In the genomic region with DNA sequence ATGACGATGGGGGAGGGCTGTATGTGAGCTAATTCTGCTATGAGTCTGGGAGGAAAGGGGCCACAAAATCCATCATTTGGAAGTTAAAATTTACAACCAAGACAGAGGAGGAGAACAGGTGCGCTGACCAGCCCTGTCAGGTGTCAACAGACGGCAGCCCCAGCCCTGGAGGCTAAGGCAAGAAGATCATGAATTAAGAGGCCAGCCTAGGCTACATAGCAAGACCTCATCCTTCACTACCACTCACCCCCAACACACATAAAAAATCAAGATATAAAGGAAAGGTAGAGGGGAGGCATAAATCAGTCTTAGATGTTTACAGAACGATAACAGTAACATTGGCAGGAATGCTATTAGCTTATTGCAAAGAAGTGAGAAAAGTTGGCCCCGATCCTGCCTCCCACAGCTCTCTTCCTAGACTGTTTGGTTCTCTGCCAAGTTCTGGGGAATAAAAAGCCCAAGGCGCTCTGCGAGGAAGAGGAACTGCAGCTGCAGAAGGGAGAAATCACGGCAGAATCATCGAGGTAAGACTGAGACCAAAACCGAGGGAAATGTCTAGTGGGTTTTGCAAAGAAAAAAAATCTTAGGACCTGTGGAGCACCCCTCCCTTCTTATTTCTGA, we compare ENCODE assay signal across 9 mouse cellular contexts. TPM values are rescaled to one million over a fixed set of nuclear protein-coding genes. Genes with fewer than 3 reads are reported as not detected.
DNase-seq lines count a peak whose midpoint lies in the region; ATAC-seq and TF ChIP-seq lines count a peak whose summit lies in the region.
"Had no signal": no experiment of that assay in that cellular context is flagged by ENCODE, and none has a peak within 500 bp of the region (broad histone marks: within the 10 kb centered on the region; RNA-seq: fewer than 3 reads in every experiment).

TSS of gene Il33 (plus strand) at position 477 of the 621 bp plus-strand sequence.

- H3K27me3 ChIP-seq in hindbrain, postnatal 0 days (ENCODE audit: insufficient read depth, low read length) = no peaks in the 10 kb centered on the region
- H3K27me3 ChIP-seq in hindbrain, embryonic 13.5 days = no peaks in the 10 kb centered on the region
- H3K27me3 ChIP-seq in heart, embryonic 11.5 days (ENCODE audit: control insufficient read depth, insufficient read depth, low read length) = no peaks in the 10 kb centered on the region
- no peaks in the 10 kb centered on the region for H3K27me3 ChIP-seq in lung, embryonic 15.5 days
- H3K27me3 ChIP-seq in stomach, embryonic 15.5 days (replicated peaks) = no peaks in the 10 kb centered on the region

- ATAC-seq in hindbrain, postnatal 0 days = 0 out of 2 replicates have a peak, but pooled peaks have one; percentile 43
- ATAC-seq in hindbrain, embryonic 13.5 days (ENCODE audit: low FRiP score) = no peak
- ATAC-seq in heart, embryonic 11.5 days (replicated peaks; ENCODE audit: insufficient number of reproducible peaks, low FRiP score, low TSS enrichment) = no peak
- peak; percentile 28; the same call in 1 of the 2 replicates for ATAC-seq in lung, embryonic 15.5 days (ENCODE audit: borderline replicate concordance, extremely low read depth, low FRiP score, low TSS enrichment)
- peak; percentile 41; the same call in 1 of the 2 replicates for ATAC-seq in stomach, embryonic 15.5 days (ENCODE audit: insufficient read depth, low FRiP score, low read depth)

- H3K4me2 ChIP-seq in hindbrain, postnatal 0 days (ENCODE audit: low read depth, low read length) = peak within 1 kb of the TSS; percentile 36
- no peak within 1 kb of the TSS for H3K4me2 ChIP-seq in hindbrain, embryonic 13.5 days
- peak within 1 kb of the TSS; percentile 27 for H3K4me2 ChIP-seq in heart, embryonic 11.5 days
- peak within 1 kb of the TSS; percentile 33; the same call in 1 of the 2 replicates for H3K4me2 ChIP-seq in lung, embryonic 15.5 days
- H3K4me2 ChIP-seq in stomach, embryonic 15.5 days = peak within 1 kb of the TSS; percentile 39

- H3K36me3 ChIP-seq in hindbrain, postnatal 0 days (ENCODE audit: insufficient read depth, low read length) = no peaks in the 10 kb centered on the region
- H3K36me3 ChIP-seq in hindbrain, embryonic 13.5 days = no peaks in the 10 kb centered on the region
- H3K36me3 ChIP-seq in heart, embryonic 11.5 days (ENCODE audit: control insufficient read depth, insufficient read depth, low read length) = no peaks in the 10 kb centered on the region
- H3K36me3 ChIP-seq in lung, embryonic 15.5 days = no peaks in the 10 kb centered on the region
- H3K36me3 ChIP-seq in stomach, embryonic 15.5 days = no peaks in the 10 kb centered on the region

- H3K27ac ChIP-seq in hindbrain, postnatal 0 days = no peak within 1 kb of the TSS
- no peak within 1 kb of the TSS for H3K27ac ChIP-seq in hindbrain, embryonic 13.5 days
- H3K27ac ChIP-seq in heart, embryonic 11.5 days (ENCODE audit: low read depth, low read length) = no peak within 1 kb of the TSS
- no peak within 1 kb of the TSS for H3K27ac ChIP-seq in lung, embryonic 15.5 days
- peak within 1 kb of the TSS; percentile 59 for H3K27ac ChIP-seq in stomach, embryonic 15.5 days

- H3K4me3 ChIP-seq in hindbrain, postnatal 0 days (ENCODE audit: low read length) = peak within 1 kb of the TSS; percentile 4; the same call in 1 of the 2 replicates
- H3K4me3 ChIP-seq in hindbrain, embryonic 13.5 days = no peak within 1 kb of the TSS
- H3K4me3 ChIP-seq in heart, embryonic 11.5 days (ENCODE audit: low read depth, low read length) = no peak within 1 kb of the TSS
- H3K4me3 ChIP-seq in lung, embryonic 15.5 days = no peak within 1 kb of the TSS
- H3K4me3 ChIP-seq in stomach, embryonic 15.5 days (replicated peaks) = peak within 1 kb of the TSS; percentile 18

- WGBS in hindbrain, postnatal 0 days = 36% methylated on average over 10 of the region's 10 CpGs
- WGBS in hindbrain, embryonic 13.5 days = 58% methylated on average over 10 of the region's 10 CpGs
- WGBS in heart, embryonic 11.5 days (ENCODE audit: insufficient replicate concordance) = 54% methylated on average over 10 of the region's 10 CpGs
- whole genome bisulfite sequencing in lung, embryonic 15.5 days = 23% methylated on average over 10 of the region's 10 CpGs
- 20% methylated on average over 10 of the region's 10 CpGs for WGBS in stomach, embryonic 15.5 days

- TF ChIP-seq CTCF in hindbrain, postnatal 0 days (IDR thresholded peaks at IDR 0.05; ENCODE audit: low read depth) = no peak

- peak; percentile 89 for DNase-seq in hindbrain, postnatal 0 days (ENCODE audit: low spot score)
- peak; percentile 76 to 77 for DNase-seq in cerebellum, postnatal 14 days
- peak; percentile 84 to 87 for DNase-seq in kidney, postnatal 25 days
- DNase-seq in thymus, postnatal 25 days = no peak

- no peak within 1 kb of the TSS for H3K9ac ChIP-seq in hindbrain, postnatal 0 days (replicated peaks; ENCODE audit: low read length)
- H3K9ac ChIP-seq in hindbrain, embryonic 13.5 days = no peak within 1 kb of the TSS
- H3K9ac ChIP-seq in heart, embryonic 11.5 days (ENCODE audit: low read depth, low read length) = no peak within 1 kb of the TSS
- no peak within 1 kb of the TSS for H3K9ac ChIP-seq in lung, embryonic 15.5 days
- no peak within 1 kb of the TSS for H3K9ac ChIP-seq in stomach, embryonic 15.5 days

- no peaks in the 10 kb centered on the region for H3K9me3 ChIP-seq in hindbrain, postnatal 0 days (ENCODE audit: low read length)
- H3K9me3 ChIP-seq in hindbrain, embryonic 13.5 days = no peaks in the 10 kb centered on the region
- H3K9me3 ChIP-seq in heart, embryonic 11.5 days (replicated peaks; ENCODE audit: control insufficient read depth, low read length) = no peaks in the 10 kb centered on the region
- H3K9me3 ChIP-seq in lung, embryonic 15.5 days = no peaks in the 10 kb centered on the region
- no peaks in the 10 kb centered on the region for H3K9me3 ChIP-seq in stomach, embryonic 15.5 days

- no peaks in the 10 kb centered on the region for H3K4me1 ChIP-seq in hindbrain, postnatal 0 days (ENCODE audit: insufficient read depth, low read length)
- 0 out of 2 replicates have a peak, but pooled peaks cover 3% of the 10 kb centered on the region for H3K4me1 ChIP-seq in hindbrain, embryonic 13.5 days (replicated peaks)
- H3K4me1 ChIP-seq in heart, embryonic 11.5 days (ENCODE audit: control insufficient read depth, insufficient read depth, low read length) = peaks cover 5% of the 10 kb centered on the region
- peaks cover 27% of the 10 kb centered on the region for H3K4me1 ChIP-seq in lung, embryonic 15.5 days
- H3K4me1 ChIP-seq in stomach, embryonic 15.5 days = peaks cover 17% of the 10 kb centered on the region

RNA-seq across cellular contexts. Expression of gene Il33, which starts in this region (rescaled TPM):
- 13.7 and 15.3 TPM in 2 replicates for total RNA-seq in hindbrain, postnatal 0 days (2014; rRNA removed)
- polyA plus RNA-seq in hindbrain, postnatal 0 days (2015; fragmentation: Nextera tagmentation; extraction: Ambion mirVana) = 16.9 and 19.0 TPM in 2 replicates
- 1.4 and 1.5 TPM in 2 replicates for polyA plus RNA-seq in hindbrain, embryonic 13.5 days (2015; fragmentation: Nextera tagmentation; extraction: Ambion mirVana)
- polyA plus RNA-seq in heart, embryonic 11.5 days (2014; fragmentation: Nextera tagmentation; extraction: Ambion mirVana) = 1.3 and 3.1 TPM in 2 replicates
- 4.7 and 7.1 TPM in 2 replicates for polyA plus RNA-seq in lung, embryonic 15.5 days (2015; fragmentation: Nextera tagmentation; extraction: Ambion mirVana)
- polyA plus RNA-seq in stomach, embryonic 15.5 days (2015; fragmentation: Nextera tagmentation; extraction: Ambion mirVana) = 13.9 and 14.7 TPM in 2 replicates
- total RNA-seq: hematopoietic stem cell, adult 5-6 weeks had no signal

Comparison
In these comparisons a context has a peak if more than half of its experiments do, and no peak if none do; other contexts are left out.
1. ATAC-seq: peak in hindbrain, postnatal 0 days (single experiment), lung, embryonic 15.5 days (single experiment) and stomach, embryonic 15.5 days (single experiment); none in hindbrain, embryonic 13.5 days (single experiment) and heart, embryonic 11.5 days (single experiment).
2. H3K4me3 ChIP-seq: peak in hindbrain, postnatal 0 days (single experiment) and stomach, embryonic 15.5 days (single experiment); none in hindbrain, embryonic 13.5 days (single experiment), heart, embryonic 11.5 days (single experiment) and lung, embryonic 15.5 days (single experiment).